Mouse (Mus musculus): ENCODE results near the gene Chst8.

- no peak for TF ChIP-seq POLR2A (IDR thresholded peaks at IDR 0.05; ENCODE audit: low read depth, low read length)
- no peak for TF ChIP-seq CTCF (IDR thresholded peaks at IDR 0.05; ENCODE audit: borderline replicate concordance, insufficient read depth, low read length)
These were observed 137.3 kb downstream of the Chst8 start for GRCm38 (mm10) chr7:34675120-34675790.

Data from embryonic fibroblast, embryonic 13.5 days (primary cell).